Mouse (Mus musculus): ENCODE results near the gene Pik3c2g. TPM values are rescaled to one million over a fixed set of nuclear protein-coding genes. Genes with fewer than 3 reads are reported as not detected.

Gene Pik3c2g
- polyA plus RNA-seq, 1 experiment: 0.14 TPM

GRCm38 (mm10) chr6:140005181-140005580, 418.2 kb downstream of the Pik3c2g start:
- no peak for DNase-seq (ENCODE audit: extremely low spot score in 1 of 2, low spot score in 1 of 2)

Other genes starting within 250 kb of the Pik3c2g start
- 0.54 TPM in 1 of 2 replicates, not detected in the other for gene Rergl, start 85.2 kb upstream of the Pik3c2g start, polyA plus RNA-seq (2012; rRNA removed)

Data from frontal cortex, adult 2 months (tissue).